In genomic region chr14:55313615-55314014, GRCm38 (mm10) we compare ENCODE assay signal across 20 mouse cellular contexts.
"Had no signal": no experiment of that assay in that cellular context is flagged by ENCODE, and none has a peak within 500 bp of the region (broad histone marks: within the 10 kb centered on the region; RNA-seq: fewer than 3 reads in every experiment).

No protein-coding gene starts in this region.

- H3K4me2 ChIP-seq: limb, embryonic 13.5 days; liver, embryonic 12.5 days; liver, embryonic 15.5 days; lung, embryonic 15.5 days; midbrain, embryonic 11.5 days had no signal

- H3K27ac ChIP-seq: kidney, postnatal 0 days; layer of hippocampus, adult 2 months; limb, embryonic 10.5 days; limb, embryonic 13.5 days; liver, embryonic 12.5 days; liver, embryonic 15.5 days; lung, embryonic 15.5 days; stomach, postnatal 0 days had no signal

- H3K9me3 ChIP-seq: limb, embryonic 10.5 days; limb, embryonic 13.5 days; liver, embryonic 12.5 days; liver, embryonic 15.5 days; lung, embryonic 15.5 days had no signal

- ATAC-seq: liver, embryonic 12.5 days had no signal

- H3K9ac ChIP-seq: limb, embryonic 13.5 days; liver, embryonic 12.5 days; liver, embryonic 15.5 days; lung, embryonic 15.5 days had no signal

- H3K27me3 ChIP-seq: limb, embryonic 13.5 days; liver, embryonic 12.5 days; liver, embryonic 15.5 days; lung, embryonic 15.5 days had no signal

- H3K4me3 ChIP-seq: layer of hippocampus, adult 2 months; limb, embryonic 10.5 days; limb, embryonic 13.5 days; liver, embryonic 12.5 days; liver, embryonic 15.5 days; lung, embryonic 15.5 days had no signal

- DNase-seq: kidney, postnatal 25 days; layer of hippocampus, adult 9-11 months; liver; lung, adult 18-20 months; lung, postnatal 10 days; lung, postnatal 4 days; midbrain, embryonic 14.5 days; right cerebral cortex, postnatal 4 days; thymus, adult 2 months; thymus, postnatal 14 days; thymus, postnatal 4 days had no signal

- H3K4me1 ChIP-seq: limb, embryonic 10.5 days; limb, embryonic 13.5 days; liver, embryonic 12.5 days; liver, embryonic 15.5 days; lung, embryonic 15.5 days had no signal

- H3K36me3 ChIP-seq: limb, embryonic 10.5 days; limb, embryonic 13.5 days; liver, embryonic 12.5 days; liver, embryonic 15.5 days; lung, embryonic 15.5 days had no signal
